Mouse (Mus musculus) neural tube, embryonic 13.5 days (tissue): ENCODE measurements at regions not wholly inside any gene's neighbourhood (a gene's known extent, or its start where the extent isn't known, plus 50 kb on each side); places are given as distances from the start of the nearest gene placed in this dataset.

Experiments
- ATAC-seq: fragments of 200-750 bp; cut with Nextera tagmentation; 2 replicates; pipeline ENCODE4 v1.8.0; 2017; ENCODE audit warnings: low read depth, mild to moderate bottlenecking, moderate TSS enrichment, moderate library complexity
- H3K27ac ChIP-seq: fragments of 300-500 bp; sonication (generic); replicated peaks from 2 replicates; pipeline ENCODE4 v1.5.1; 2015; ENCODE audit warnings: moderate library complexity, mild to moderate bottlenecking, inconsistent platforms
- H3K27me3 ChIP-seq: fragments of 300-500 bp; sonication (generic); 2 replicates; pipeline ENCODE4 v1.6.1; 2015; ENCODE audit warnings: mild to moderate bottlenecking, inconsistent platforms
- H3K36me3 ChIP-seq: fragments of 300-500 bp; sonication (generic); 2 replicates; pipeline ENCODE4 v1.6.1; 2015; ENCODE audit warnings: mild to moderate bottlenecking, inconsistent platforms
- H3K4me1 ChIP-seq: fragments of 300-500 bp; sonication (generic); replicated peaks from 2 replicates; pipeline ENCODE4 v1.6.1; 2015; ENCODE audit warnings: inconsistent platforms
- H3K4me2 ChIP-seq: fragments of 300-500 bp; sonication (generic); 2 replicates; pipeline ENCODE4 v1.6.1; 2015; ENCODE audit warnings: inconsistent platforms, mild to moderate bottlenecking, moderate library complexity
- H3K4me3 ChIP-seq: fragments of 300-500 bp; sonication (generic); 2 replicates; pipeline ENCODE4 v1.5.1; 2015; ENCODE audit warnings: mild to moderate bottlenecking, inconsistent platforms
- H3K9ac ChIP-seq: fragments of 300-500 bp; sonication (generic); 2 replicates; pipeline ENCODE4 v1.6.1; 2015; ENCODE audit warnings: moderate library complexity, mild to moderate bottlenecking, inconsistent platforms
- H3K9me3 ChIP-seq: fragments of 300-500 bp; sonication (generic); 2 replicates; pipeline ENCODE4 v1.6.1; 2016; ENCODE audit warnings: inconsistent platforms
- WGBS: fragments of 180-500 bp; shearing (Covaris S2); methylation state at CpG from one replicate; pipeline ENCODE4 v1.1.7; 2015; 5-methylcytosine and 5-hydroxymethylcytosine counted together

- no peak for ATAC-seq
- Histone ChIP-seq H3K27ac (no peak overlapping the region), H3K4me2 (no peak overlapping the region), H3K4me3 (no peak overlapping the region), H3K27me3 (no peaks in the 10 kb centered on the region), H3K4me1 (peaks cover 25% of the 10 kb centered on the region), H3K36me3 (no peaks in the 10 kb centered on the region), H3K9me3 (no peaks in the 10 kb centered on the region), H3K9ac (no peak overlapping the region)
- WGBS, result 36% methylated on average over 7 of the region's 7 CpGs
These were observed 290.9 kb upstream of the Rnaseh2b start for GRCm38 (mm10) chr14:62001481-62001949.

- Histone ChIP-seq H3K9ac (no peak overlapping the region), H3K27ac (no peak overlapping the region), H3K36me3 (no peaks in the 10 kb centered on the region), H3K4me3 (no peak overlapping the region), H3K4me1 (peaks cover 25% of the 10 kb centered on the region), H3K9me3 (no peaks in the 10 kb centered on the region), H3K4me2 (no peak overlapping the region), H3K27me3 (no peaks in the 10 kb centered on the region)
- ATAC-seq, result no peak
- WGBS, result 69% methylated on average over 5 of the region's 5 CpGs
These were observed 290.3 kb upstream of the Rnaseh2b start for GRCm38 (mm10) chr14:62002131-62002530.

DNA sequence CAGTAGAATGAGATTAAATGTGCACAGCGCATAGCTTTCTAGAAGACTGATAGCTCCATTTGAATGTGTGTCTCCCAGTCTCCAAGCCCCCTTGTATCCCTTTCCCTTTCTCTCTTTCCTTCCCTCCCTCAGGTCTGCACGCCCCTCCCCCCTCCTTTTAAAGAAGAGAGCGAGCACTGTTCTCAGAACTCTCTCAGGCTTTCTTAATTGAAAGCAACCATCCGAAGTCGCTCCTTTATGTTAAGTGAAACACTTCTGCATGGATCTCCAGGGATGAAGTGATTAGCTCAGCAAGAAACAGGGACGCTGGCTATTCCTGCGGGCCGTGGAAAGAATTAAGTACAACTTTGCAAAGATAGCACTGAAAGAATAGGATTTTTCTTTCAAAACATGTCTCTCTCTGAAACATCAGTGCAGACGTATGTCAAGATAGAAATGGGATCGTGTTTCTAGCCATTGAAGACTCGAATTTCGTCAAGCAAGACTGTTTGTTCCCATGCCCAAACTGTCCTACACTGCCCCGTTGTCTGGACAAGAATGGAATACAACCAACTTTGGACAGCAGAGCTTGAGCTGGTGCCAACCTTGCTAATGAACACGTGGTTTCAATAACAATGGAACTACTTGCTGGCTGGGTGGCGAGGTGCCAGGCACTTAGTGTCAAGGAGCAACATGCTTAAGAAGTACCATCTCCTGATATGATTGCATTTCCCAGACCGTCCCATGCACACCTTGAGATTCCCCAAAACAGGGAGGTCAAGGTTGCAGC is 289.2 kb upstream of the Rnaseh2b start:
- peak overlapping the region; percentile 38; the same call in 1 of the 2 replicates for H3K27ac ChIP-seq
- H3K4me3 ChIP-seq, result no peak overlapping the region
- H3K4me2 ChIP-seq, result peak overlapping the region; percentile 24
- ATAC-seq, result peak; percentile 71
- peaks cover 25% of the 10 kb centered on the region for H3K4me1 ChIP-seq
- no peak overlapping the region for H3K9ac ChIP-seq
- H3K36me3 ChIP-seq, result no peaks in the 10 kb centered on the region
- no peaks in the 10 kb centered on the region for H3K27me3 ChIP-seq
- 43% methylated on average over 16 of the region's 16 CpGs for WGBS
- no peaks in the 10 kb centered on the region for H3K9me3 ChIP-seq

DNA sequence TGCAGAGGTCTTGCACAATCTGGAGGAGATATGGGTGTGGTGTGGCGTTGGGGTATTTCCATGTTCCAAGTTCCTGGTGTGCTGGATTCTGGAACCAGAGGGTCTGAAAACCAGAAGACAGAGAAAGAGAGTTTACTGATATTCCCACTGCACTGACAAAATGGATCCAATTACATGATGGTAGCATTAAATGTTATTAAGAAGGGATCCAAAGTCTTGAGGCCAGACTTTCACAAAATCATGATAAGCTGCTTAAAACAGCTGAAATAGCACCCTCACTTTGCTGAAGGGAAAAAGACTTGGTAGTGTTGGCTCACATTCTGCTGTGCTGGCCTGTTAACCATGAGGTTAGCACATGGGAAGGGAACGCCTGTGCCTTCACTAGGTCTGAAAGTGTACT is 288.6 kb upstream of the Rnaseh2b start:
- no peaks in the 10 kb centered on the region for H3K36me3 ChIP-seq
- no peaks in the 10 kb centered on the region for H3K9me3 ChIP-seq
- WGBS, result 97% methylated on average over 2 of the region's 2 CpGs
- H3K27ac ChIP-seq, result 0 out of 2 replicates have a peak overlapping the region, but pooled peaks have one; percentile 19
- H3K4me3 ChIP-seq, result no peak overlapping the region
- ATAC-seq, result no peak
- no peak overlapping the region for H3K4me2 ChIP-seq
- H3K4me1 ChIP-seq, result peaks cover 25% of the 10 kb centered on the region
- no peak overlapping the region for H3K9ac ChIP-seq
- H3K27me3 ChIP-seq, result no peaks in the 10 kb centered on the region

DNA sequence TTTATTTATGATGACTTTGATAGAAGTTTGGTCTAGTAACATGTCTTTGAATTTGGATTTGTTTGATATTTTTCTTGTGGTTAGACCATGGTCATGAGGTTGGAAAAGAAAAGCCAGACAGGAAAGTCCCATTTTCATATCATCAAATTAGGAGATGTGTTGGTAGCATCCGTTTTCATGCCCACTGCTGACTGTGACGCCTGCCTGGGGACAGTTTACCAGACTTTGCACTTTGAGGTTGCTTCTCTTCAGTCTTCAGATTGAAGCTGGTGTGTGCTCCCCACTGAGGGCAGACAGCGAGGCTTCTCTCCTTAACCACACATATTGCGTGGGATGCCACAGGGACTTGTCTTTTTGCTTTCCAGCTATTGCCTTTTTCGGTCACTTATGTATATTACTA is 283.7 kb upstream of the Rnaseh2b start:
- Histone ChIP-seq H3K9ac (no peak overlapping the region), H3K9me3 (no peaks in the 10 kb centered on the region), H3K27me3 (no peaks in the 10 kb centered on the region), H3K4me1 (no peaks in the 10 kb centered on the region), H3K4me3 (no peak overlapping the region), H3K36me3 (no peaks in the 10 kb centered on the region), H3K27ac (no peak overlapping the region), H3K4me2 (no peak overlapping the region)
- ATAC-seq, result no peak
- WGBS, result 96% methylated on average over 5 of the region's 5 CpGs

GRCm38 (mm10) chr14:62018804-62019203 is 273.6 kb upstream of the Rnaseh2b start:
- H3K27me3 ChIP-seq, result no peaks in the 10 kb centered on the region
- H3K4me1 ChIP-seq, result peaks cover 8% of the 10 kb centered on the region; the same call in 1 of the 2 replicates
- WGBS, result 87% methylated on average over 4 of the region's 4 CpGs
- no peak overlapping the region for H3K4me3 ChIP-seq
- H3K9ac ChIP-seq, result no peak overlapping the region
- no peak overlapping the region for H3K4me2 ChIP-seq
- no peak for ATAC-seq
- no peaks in the 10 kb centered on the region for H3K9me3 ChIP-seq
- no peak overlapping the region for H3K27ac ChIP-seq
- H3K36me3 ChIP-seq, result no peaks in the 10 kb centered on the region

- Histone ChIP-seq H3K27me3 (no peaks in the 10 kb centered on the region), H3K27ac (no peak overlapping the region), H3K36me3 (no peaks in the 10 kb centered on the region), H3K9me3 (no peaks in the 10 kb centered on the region), H3K4me2 (no peak overlapping the region), H3K4me1 (peaks cover 8% of the 10 kb centered on the region; the same call in 1 of the 2 replicates), H3K4me3 (no peak overlapping the region), H3K9ac (no peak overlapping the region)
- no peak for ATAC-seq
- 88% methylated on average over 3 of the region's 3 CpGs for WGBS
These were observed 271.4 kb upstream of the Rnaseh2b start for GRCm38 (mm10) chr14:62020996-62021395.

GRCm38 (mm10) chr14:62022193-62022592 is 270.2 kb upstream of the Rnaseh2b start:
- Histone ChIP-seq H3K4me3 (no peak overlapping the region), H3K9me3 (no peaks in the 10 kb centered on the region), H3K36me3 (no peaks in the 10 kb centered on the region), H3K27ac (no peak overlapping the region), H3K4me1 (peaks cover 8% of the 10 kb centered on the region; the same call in 1 of the 2 replicates), H3K27me3 (no peaks in the 10 kb centered on the region), H3K4me2 (no peak overlapping the region), H3K9ac (no peak overlapping the region)
- 89% methylated on average over 3 of the region's 3 CpGs for WGBS
- no peak for ATAC-seq

DNA sequence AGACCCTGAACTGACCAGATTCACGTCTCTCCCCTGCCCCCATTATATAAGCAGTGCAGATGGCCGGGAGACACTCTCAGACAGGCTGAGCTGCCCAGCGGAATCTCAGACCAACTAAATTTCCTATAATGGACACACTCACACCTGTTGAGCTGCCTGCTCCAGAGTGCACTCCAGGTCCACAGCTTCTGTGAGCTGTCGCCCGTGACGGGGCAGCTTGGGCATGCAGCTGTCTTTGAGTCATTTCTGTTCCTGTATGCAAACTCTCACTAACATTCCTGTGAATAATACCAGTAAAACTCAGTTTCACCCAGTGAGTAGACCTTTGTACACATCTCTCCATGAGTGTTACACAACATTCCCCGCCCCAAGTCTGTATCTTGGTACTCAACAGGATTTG is 269.4 kb upstream of the Rnaseh2b start:
- no peaks in the 10 kb centered on the region for H3K27me3 ChIP-seq
- ATAC-seq, result no peak
- H3K27ac ChIP-seq, result no peak overlapping the region
- no peaks in the 10 kb centered on the region for H3K9me3 ChIP-seq
- no peak overlapping the region for H3K4me3 ChIP-seq
- no peak overlapping the region for H3K4me2 ChIP-seq
- no peak overlapping the region for H3K9ac ChIP-seq
- peaks cover 8% of the 10 kb centered on the region; the same call in 1 of the 2 replicates for H3K4me1 ChIP-seq
- no peaks in the 10 kb centered on the region for H3K36me3 ChIP-seq
- 85% methylated on average over 7 of the region's 7 CpGs for WGBS

DNA sequence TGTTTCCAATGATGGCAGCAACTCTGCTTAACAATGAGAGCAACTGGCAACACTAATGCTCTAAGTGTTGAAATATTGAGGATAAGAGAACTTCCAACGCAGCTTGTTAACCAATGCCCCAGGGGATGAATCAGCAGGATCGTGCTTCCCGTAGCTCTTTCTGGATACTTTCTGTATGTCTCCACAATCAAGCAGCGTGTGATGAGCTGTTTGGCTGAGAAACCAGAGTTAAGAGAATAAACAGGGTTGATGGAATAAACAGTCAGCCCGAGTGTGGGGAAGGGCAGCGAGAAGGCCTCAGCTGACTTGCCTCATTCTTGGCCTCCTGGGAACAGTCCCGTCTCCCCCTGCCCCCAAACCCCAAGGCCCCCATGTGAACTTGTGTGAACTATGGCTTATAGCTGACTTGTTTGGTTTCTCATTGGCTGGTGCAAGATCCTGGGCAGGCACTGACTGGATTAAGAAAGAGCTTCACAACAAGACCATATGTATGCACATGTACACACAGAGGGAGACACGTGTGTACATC is 264.6 kb upstream of the Rnaseh2b start:
- 84% methylated on average over 8 of the region's 8 CpGs for WGBS
- Histone ChIP-seq H3K4me3 (no peak overlapping the region), H3K4me1 (no peaks in the 10 kb centered on the region), H3K27ac (no peak overlapping the region), H3K4me2 (no peak overlapping the region), H3K36me3 (no peaks in the 10 kb centered on the region), H3K9ac (no peak overlapping the region), H3K9me3 (no peaks in the 10 kb centered on the region), H3K27me3 (no peaks in the 10 kb centered on the region)
- no peak for ATAC-seq

DNA sequence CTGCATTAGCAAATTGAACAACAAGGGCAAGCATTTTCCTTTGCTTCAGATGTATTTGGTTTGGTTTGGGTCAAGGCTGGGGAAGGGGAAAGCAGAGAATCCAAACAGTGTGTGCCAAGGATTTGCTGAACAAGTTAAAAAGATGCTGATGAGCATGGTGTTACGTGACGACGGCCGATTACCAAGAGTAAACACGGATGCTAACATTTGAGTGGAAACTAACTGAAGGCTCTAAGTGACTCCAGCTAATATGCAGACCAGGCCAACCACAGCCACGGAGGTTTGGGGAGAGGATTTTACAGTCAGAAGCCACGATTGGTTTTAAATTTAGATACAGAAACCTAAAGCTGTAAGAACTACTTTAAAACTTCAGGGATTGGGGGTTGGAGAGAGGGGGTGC is 262.3 kb upstream of the Rnaseh2b start:
- Histone ChIP-seq H3K36me3 (no peaks in the 10 kb centered on the region), H3K4me1 (peaks cover 6% of the 10 kb centered on the region), H3K4me3 (no peak overlapping the region), H3K9me3 (no peaks in the 10 kb centered on the region), H3K27ac (no peak overlapping the region), H3K27me3 (no peaks in the 10 kb centered on the region), H3K9ac (no peak overlapping the region), H3K4me2 (no peak overlapping the region)
- ATAC-seq, result no peak
- WGBS, result 80% methylated on average over 7 of the region's 7 CpGs

DNA sequence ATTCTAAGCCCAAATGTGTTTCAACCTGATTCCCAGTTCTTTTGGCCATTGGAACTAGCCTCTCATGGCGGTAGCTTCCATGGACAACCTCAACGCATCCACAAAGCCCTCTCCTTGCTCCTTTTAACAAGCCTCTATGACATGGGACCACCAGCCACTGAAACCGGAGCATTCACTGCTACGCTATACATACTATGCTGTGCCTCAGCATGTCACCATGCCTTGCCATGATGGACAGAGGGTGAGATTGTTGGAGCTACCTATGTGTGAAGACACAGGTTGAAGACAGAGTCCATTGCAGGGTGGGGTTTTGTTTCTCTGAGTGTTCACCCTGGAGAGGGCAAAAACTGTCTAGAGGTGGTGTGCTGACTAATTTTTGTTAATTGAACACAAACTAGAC is 258.7 kb upstream of the Rnaseh2b start:
- H3K27ac ChIP-seq, result no peak overlapping the region
- no peaks in the 10 kb centered on the region for H3K36me3 ChIP-seq
- no peak overlapping the region for H3K4me3 ChIP-seq
- H3K4me2 ChIP-seq, result no peak overlapping the region
- no peaks in the 10 kb centered on the region for H3K9me3 ChIP-seq
- WGBS, result 96% methylated on average over 4 of the region's 4 CpGs
- H3K4me1 ChIP-seq, result peaks cover 6% of the 10 kb centered on the region
- no peak overlapping the region for H3K9ac ChIP-seq
- no peak for ATAC-seq
- H3K27me3 ChIP-seq, result no peaks in the 10 kb centered on the region
